Mouse (Mus musculus): ENCODE measurements around the gene Rnf111.
"Not testable (repeated sequence)": the region's sequence is repeated elsewhere in the genome, so short reads cannot be mapped to it uniquely, and the experiment has no call there.

Rnf111 gene

GRCm38 (mm10) chr9:70493038-70493437 is 10.5 kb downstream of the Rnf111 start:
- no peak for DNase-seq

- no peak for DNase-seq
These were observed 12.3 kb downstream of the Rnf111 start for GRCm38 (mm10) chr9:70491176-70491575.

GRCm38 (mm10) chr9:70487401-70487800 is 16.1 kb downstream of the Rnf111 start:
- no peak for DNase-seq

- no peak for DNase-seq
These were observed 17.7 kb downstream of the Rnf111 start for GRCm38 (mm10) chr9:70485840-70486239.

GRCm38 (mm10) chr9:70483495-70483894 is 20.0 kb downstream of the Rnf111 start:
- DNase-seq: no peak

GRCm38 (mm10) chr9:70481872-70482271 is 21.7 kb downstream of the Rnf111 start:
- no peak for DNase-seq

- DNase-seq: no peak
These were observed 26.3 kb downstream of the Rnf111 start for GRCm38 (mm10) chr9:70477229-70477628.

- no peak for DNase-seq
These were observed 27.7 kb downstream of the Rnf111 start for GRCm38 (mm10) chr9:70475777-70476270.

- no peak for DNase-seq
These were observed 30.1 kb downstream of the Rnf111 start for GRCm38 (mm10) chr9:70473400-70473799.

GRCm38 (mm10) chr9:70463091-70463490 is 40.4 kb downstream of the Rnf111 start:
- DNase-seq: not testable (repeated sequence)

- no peak for DNase-seq
These were observed 51.2 kb downstream of the Rnf111 start for GRCm38 (mm10) chr9:70452371-70452770.

- DNase-seq: no peak
These were observed 54.5 kb downstream of the Rnf111 start for GRCm38 (mm10) chr9:70449072-70449471.

- no peak for DNase-seq
These were observed 63.6 kb downstream of the Rnf111 start for GRCm38 (mm10) chr9:70439959-70440358.

- DNase-seq: no peak
These were observed 80.9 kb downstream of the Rnf111 start for GRCm38 (mm10) chr9:70422661-70423060.

- peak; percentile 46 for DNase-seq
These were observed 82.1 kb downstream of the Rnf111 start, which contains the start of gene Ccnb2 for GRCm38 (mm10) chr9:70421257-70422056. Gene Ccnb2 (minus strand): TSS chr9:70421547.

- DNase-seq: no peak
These were observed 87.1 kb downstream of the Rnf111 start for GRCm38 (mm10) chr9:70416412-70416811.

GRCm38 (mm10) chr9:70413038-70413437 is 90.5 kb downstream of the Rnf111 start:
- no peak for DNase-seq

GRCm38 (mm10) chr9:70410668-70411067 is 92.9 kb downstream of the Rnf111 start:
- DNase-seq: no peak

GRCm38 (mm10) chr9:70409743-70410142 is 93.8 kb downstream of the Rnf111 start:
- no peak for DNase-seq

GRCm38 (mm10) chr9:70408791-70409190 is 94.7 kb downstream of the Rnf111 start:
- no peak for DNase-seq

- DNase-seq: no peak
These were observed 96.9 kb downstream of the Rnf111 start for GRCm38 (mm10) chr9:70406596-70406995.

GRCm38 (mm10) chr9:70401937-70402539 is 101.5 kb downstream of the Rnf111 start:
- DNase-seq: no peak

- no peak for DNase-seq
These were observed 107.4 kb downstream of the Rnf111 start for GRCm38 (mm10) chr9:70396083-70396482.

- DNase-seq: no peak
These were observed 107.9 kb downstream of the Rnf111 start for GRCm38 (mm10) chr9:70395617-70396016.

Data from cerebellum, adult 11 months (tissue).